Mouse (Mus musculus): ENCODE measurements around the gene Ntf5.

- TF ChIP-seq ZC3H11A (IDR thresholded peaks at IDR 0.05; ENCODE audit: borderline replicate concordance, low read depth, low read length) = no peak
- no peak for TF ChIP-seq MAFK (IDR thresholded peaks at IDR 0.05; ENCODE audit: insufficient read depth, low read depth, low read length)
- TF ChIP-seq CHD2 (IDR thresholded peaks at IDR 0.05; ENCODE audit: low read depth, low read length) = no peak
Measured at GRCm38 (mm10) chr7:45401521-45402085, 11.9 kb upstream of the Ntf5 start.
